Mouse (Mus musculus): ENCODE measurements at regions not wholly inside any gene's neighbourhood (a gene's known extent, or its start where the extent isn't known, plus 50 kb on each side); places are given as distances from the start of the nearest gene placed in this dataset.

- Histone ChIP-seq H3K4me1 (replicated peaks) (no peaks in the 10 kb centered on the region), H3K27me3 (peaks cover 78% of the 10 kb centered on the region), H3K4me2 (no peak overlapping the region), H3K36me3 (no peaks in the 10 kb centered on the region), H3K9me3 (no peaks in the 10 kb centered on the region), H3K27ac (no peak overlapping the region), H3K4me3 (replicated peaks) (no peak overlapping the region), H3K9ac (replicated peaks) (no peak overlapping the region)
- no peak for ATAC-seq (ENCODE audit: insufficient number of reproducible peaks, insufficient read depth, low FRiP score, low TSS enrichment, low read depth)
- 53% methylated on average over 4 of the region's 4 CpGs for WGBS
Observed at GRCm38 (mm10) chr17:83072175-83072574, 142.9 kb upstream of the Pkdcc start.

- Histone ChIP-seq H3K9ac (replicated peaks) (no peak overlapping the region), H3K36me3 (no peaks in the 10 kb centered on the region), H3K4me2 (no peak overlapping the region), H3K9me3 (peaks cover 2% of the 10 kb centered on the region; the same call in 1 of the 2 replicates), H3K27ac (no peak overlapping the region), H3K4me1 (replicated peaks) (peaks cover 16% of the 10 kb centered on the region), H3K27me3 (peaks cover 81% of the 10 kb centered on the region), H3K4me3 (replicated peaks) (no peak overlapping the region)
- no peak for ATAC-seq (ENCODE audit: insufficient number of reproducible peaks, insufficient read depth, low FRiP score, low TSS enrichment, low read depth)
- 72% methylated on average over 5 of the region's 5 CpGs for WGBS
Observed at GRCm38 (mm10) chr17:83074893-83075292, 140.2 kb upstream of the Pkdcc start.

- no peak overlapping the region for H3K27ac ChIP-seq
- no peak for ATAC-seq (ENCODE audit: insufficient number of reproducible peaks, insufficient read depth, low FRiP score, low TSS enrichment, low read depth)
Observed at GRCm38 (mm10) chr17:83077737-83078600, 137.1 kb upstream of the Pkdcc start.

GRCm38 (mm10) chr17:83078601-83079360 is 136.3 kb upstream of the Pkdcc start:
- peaks cover 5% of the 10 kb centered on the region; the same call in 1 of the 2 replicates for H3K9me3 ChIP-seq
- no peak overlapping the region for H3K4me3 ChIP-seq (replicated peaks)
- H3K27me3 ChIP-seq: peaks cover 78% of the 10 kb centered on the region
- WGBS: 14% methylated on average over 19 of the region's 19 CpGs
- H3K9ac ChIP-seq (replicated peaks): no peak overlapping the region
- H3K4me2 ChIP-seq: peak overlapping the region; percentile 26
- H3K4me1 ChIP-seq (replicated peaks): peaks cover 36% of the 10 kb centered on the region
- no peak overlapping the region for H3K27ac ChIP-seq
- ATAC-seq (ENCODE audit: insufficient number of reproducible peaks, insufficient read depth, low FRiP score, low TSS enrichment, low read depth): no peak
- H3K36me3 ChIP-seq: no peaks in the 10 kb centered on the region

More at GRCm38 (mm10) chr17:83077737-83078600, 137.1 kb upstream of the Pkdcc start:
- Histone ChIP-seq H3K9me3 (peaks cover 5% of the 10 kb centered on the region; the same call in 1 of the 2 replicates), H3K4me1 (replicated peaks) (peaks cover 30% of the 10 kb centered on the region), H3K4me2 (peak overlapping the region; percentile 26), H3K27me3 (peaks cover 79% of the 10 kb centered on the region), H3K9ac (replicated peaks) (no peak overlapping the region), H3K36me3 (no peaks in the 10 kb centered on the region), H3K4me3 (replicated peaks) (no peak overlapping the region)
- 38% methylated on average over 17 of the region's 17 CpGs for WGBS

- Histone ChIP-seq H3K9me3 (peaks cover 5% of the 10 kb centered on the region; the same call in 1 of the 2 replicates), H3K9ac (replicated peaks) (no peak overlapping the region), H3K4me2 (no peak overlapping the region), H3K36me3 (no peaks in the 10 kb centered on the region), H3K4me3 (replicated peaks) (no peak overlapping the region), H3K27ac (no peak overlapping the region), H3K4me1 (replicated peaks) (peaks cover 42% of the 10 kb centered on the region), H3K27me3 (peaks cover 79% of the 10 kb centered on the region)
- ATAC-seq (ENCODE audit: insufficient number of reproducible peaks, insufficient read depth, low FRiP score, low TSS enrichment, low read depth): no peak
- 66% methylated on average over 7 of the region's 7 CpGs for WGBS
Observed at GRCm38 (mm10) chr17:83079361-83079685, 135.8 kb upstream of the Pkdcc start.

- Histone ChIP-seq H3K9me3 (peaks cover 5% of the 10 kb centered on the region; the same call in 1 of the 2 replicates), H3K4me2 (no peak overlapping the region), H3K36me3 (no peaks in the 10 kb centered on the region), H3K27ac (no peak overlapping the region), H3K27me3 (peaks cover 92% of the 10 kb centered on the region), H3K4me3 (replicated peaks) (no peak overlapping the region), H3K9ac (replicated peaks) (no peak overlapping the region), H3K4me1 (replicated peaks) (peaks cover 45% of the 10 kb centered on the region)
- 34% methylated on average over 8 of the region's 8 CpGs for WGBS
- no peak for ATAC-seq (ENCODE audit: insufficient number of reproducible peaks, insufficient read depth, low FRiP score, low TSS enrichment, low read depth)
Observed at GRCm38 (mm10) chr17:83081729-83082128, 133.4 kb upstream of the Pkdcc start.

- Histone ChIP-seq H3K9ac (replicated peaks) (no peak overlapping the region), H3K4me2 (no peak overlapping the region), H3K4me1 (replicated peaks) (peaks cover 36% of the 10 kb centered on the region), H3K27ac (0 out of 2 replicates have a peak overlapping the region, but pooled peaks have one; percentile 36), H3K4me3 (replicated peaks) (no peak overlapping the region), H3K36me3 (no peaks in the 10 kb centered on the region), H3K27me3 (peaks cover 88% of the 10 kb centered on the region), H3K9me3 (peaks cover 5% of the 10 kb centered on the region; the same call in 1 of the 2 replicates)
- no peak for ATAC-seq (ENCODE audit: insufficient number of reproducible peaks, insufficient read depth, low FRiP score, low TSS enrichment, low read depth)
- 65% methylated on average over 3 of the region's 3 CpGs for WGBS
Observed at GRCm38 (mm10) chr17:83083521-83083920, 131.6 kb upstream of the Pkdcc start.

- no peak overlapping the region for H3K4me3 ChIP-seq (replicated peaks)
- no peak overlapping the region for H3K9ac ChIP-seq (replicated peaks)
- no peak overlapping the region for H3K4me2 ChIP-seq
- peaks cover 83% of the 10 kb centered on the region for H3K27me3 ChIP-seq
- H3K9me3 ChIP-seq: no peaks in the 10 kb centered on the region
- no peak overlapping the region for H3K27ac ChIP-seq
- peaks cover 29% of the 10 kb centered on the region for H3K4me1 ChIP-seq (replicated peaks)
- 87% methylated on average over 10 of the region's 10 CpGs for WGBS
- H3K36me3 ChIP-seq: no peaks in the 10 kb centered on the region
- ATAC-seq (ENCODE audit: insufficient number of reproducible peaks, insufficient read depth, low FRiP score, low TSS enrichment, low read depth): no peak
Observed at GRCm38 (mm10) chr17:83085792-83086475, 129.2 kb upstream of the Pkdcc start.

- WGBS: 80% methylated on average over 2 of the region's 2 CpGs
- Histone ChIP-seq H3K9ac (replicated peaks) (no peak overlapping the region), H3K4me2 (no peak overlapping the region), H3K9me3 (no peaks in the 10 kb centered on the region), H3K4me1 (replicated peaks) (peaks cover 26% of the 10 kb centered on the region), H3K27ac (no peak overlapping the region), H3K4me3 (replicated peaks) (no peak overlapping the region), H3K27me3 (peaks cover 84% of the 10 kb centered on the region), H3K36me3 (no peaks in the 10 kb centered on the region)
- ATAC-seq (ENCODE audit: insufficient number of reproducible peaks, insufficient read depth, low FRiP score, low TSS enrichment, low read depth): no peak
Observed at GRCm38 (mm10) chr17:83086703-83087102, 128.4 kb upstream of the Pkdcc start.

- Histone ChIP-seq H3K4me1 (replicated peaks) (peaks cover 11% of the 10 kb centered on the region), H3K36me3 (no peaks in the 10 kb centered on the region), H3K4me3 (replicated peaks) (no peak overlapping the region), H3K9me3 (no peaks in the 10 kb centered on the region), H3K9ac (replicated peaks) (no peak overlapping the region), H3K27ac (no peak overlapping the region), H3K4me2 (no peak overlapping the region), H3K27me3 (peaks cover 86% of the 10 kb centered on the region)
- no peak for ATAC-seq (ENCODE audit: insufficient number of reproducible peaks, insufficient read depth, low FRiP score, low TSS enrichment, low read depth)
- 79% methylated on average over 2 of the region's 2 CpGs for WGBS
Observed at GRCm38 (mm10) chr17:83088471-83088870, 126.6 kb upstream of the Pkdcc start.
